Mouse (Mus musculus) activated CD4-positive, CD25-positive, alpha-beta regulatory T cell, adult 4 months (primary cell): ENCODE data around the gene Psmb5. TPM values are rescaled to one million over a fixed set of nuclear protein-coding genes. Genes with fewer than 3 reads are reported as not detected.
A peak's percentile ranks its signal among the peaks of the same experiment; 100 is the strongest.

Source experiments
- ATAC-seq: one replicate; pipeline ENCODE4 v1.8.0; 2017
- polyA plus RNA-seq, 2 experiments: library from polyadenylated mRNA; unstranded; fragments of 100-300 nt; shearing (Covaris generic); gene quantifications; one replicate each; pipeline ENCODE4 v1.2.1; 2017

Psmb5 gene
- polyA plus RNA-seq, 2 experiments from 2014 or later, result 178 to 210 TPM

DNA sequence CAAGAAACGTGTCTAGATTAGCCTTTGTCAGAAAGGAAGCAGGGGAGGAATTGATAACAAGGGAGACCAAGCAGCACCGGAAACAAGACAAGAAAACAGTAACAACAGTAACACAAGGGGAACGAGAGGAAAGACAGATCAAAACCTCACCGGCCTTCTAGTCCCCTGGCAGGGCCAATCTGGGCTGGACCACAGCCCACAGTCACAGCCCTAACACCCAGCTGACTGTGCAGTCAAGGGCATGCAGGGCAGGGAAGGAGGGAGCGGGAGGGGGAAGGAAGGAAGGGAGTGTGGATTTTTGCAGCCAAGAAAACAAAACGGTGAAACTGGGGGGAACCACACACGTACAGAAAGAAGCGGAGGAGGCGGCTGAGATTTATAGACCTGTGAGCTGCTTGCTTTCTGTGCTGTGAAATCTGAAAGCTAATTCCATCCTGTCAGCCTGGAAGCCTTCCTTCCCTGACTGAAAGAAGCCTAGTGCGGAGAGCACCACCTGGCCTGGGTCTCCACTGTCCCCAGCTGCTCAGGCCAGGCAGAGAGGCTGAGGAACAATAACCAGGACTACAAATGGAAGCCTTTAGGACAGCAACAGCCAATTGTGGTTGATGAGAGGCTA lies 25.4 kb downstream of the Psmb5 start:
- ATAC-seq, result no peak

DNA sequence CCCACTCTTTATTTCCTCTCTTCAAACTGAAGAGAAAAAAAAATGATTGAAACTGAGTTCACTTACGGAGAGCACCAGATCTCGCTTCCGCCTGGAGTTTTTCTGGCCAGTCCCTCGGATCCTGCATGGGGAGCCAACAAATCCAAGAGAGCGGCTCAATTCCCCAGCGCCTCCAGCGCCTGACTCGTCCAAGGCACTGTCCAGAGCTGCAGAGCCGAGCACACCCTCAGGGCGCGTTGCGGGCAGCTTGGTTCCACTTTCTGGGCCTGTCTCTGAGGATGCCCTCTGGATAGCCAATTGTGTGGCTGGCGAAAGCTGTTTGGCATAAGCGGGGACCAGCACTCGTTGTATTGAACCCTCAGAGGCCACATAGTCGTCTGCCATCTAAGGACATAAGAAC lies 26.8 kb downstream of the Psmb5 start:
- ATAC-seq, result no peak

DNA sequence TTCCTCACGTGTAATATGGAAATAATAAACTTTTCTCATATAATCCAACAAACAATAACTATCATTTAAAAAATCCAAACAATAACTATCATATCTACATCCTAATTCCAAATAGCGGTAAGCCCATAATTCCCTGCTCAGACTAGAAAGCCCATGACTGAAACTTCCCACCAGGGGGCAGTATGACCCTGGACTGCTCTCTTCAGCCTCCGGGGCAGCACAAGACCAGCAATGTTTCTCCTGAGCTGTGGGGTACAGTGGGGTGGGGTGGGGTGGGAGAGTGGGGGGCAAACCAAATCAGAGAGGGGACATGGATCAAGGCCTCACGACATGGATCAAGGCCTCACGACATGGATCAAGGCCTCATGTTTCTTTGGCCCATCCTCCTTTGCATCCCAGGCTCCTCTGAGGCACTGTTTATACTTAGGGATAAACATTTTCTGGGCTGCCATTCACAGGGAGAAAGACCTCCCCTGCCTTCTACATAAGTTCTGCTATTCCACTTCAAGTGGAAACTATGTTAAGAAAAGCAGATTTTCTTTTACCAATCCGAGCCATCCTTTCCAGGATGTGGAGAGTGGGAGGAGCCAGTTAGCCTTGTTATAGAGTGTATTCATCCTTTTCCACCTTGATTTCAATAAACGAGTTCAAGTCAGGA lies 34.0 kb downstream of the Psmb5 start:
- ATAC-seq, result no peak

DNA sequence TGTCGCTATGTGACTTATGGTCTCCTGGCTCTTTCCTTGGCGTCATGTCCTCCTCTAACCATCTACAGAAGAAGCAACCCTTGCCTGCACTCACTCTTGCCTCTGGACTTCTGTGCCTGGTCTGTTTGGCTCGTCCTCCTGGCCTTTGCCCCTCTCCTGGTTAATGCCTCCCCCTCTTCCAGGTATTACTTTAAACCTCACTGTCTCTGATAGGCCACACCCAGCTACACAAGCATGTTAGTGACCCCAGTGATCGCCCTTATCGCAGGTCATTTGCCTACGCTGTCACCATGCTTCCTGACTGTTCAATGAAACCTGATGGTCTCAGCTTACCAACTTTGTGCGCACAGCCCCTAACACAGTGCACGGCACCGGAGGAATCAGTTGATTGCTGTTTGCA lies 35.3 kb downstream of the Psmb5 start:
- ATAC-seq, result no peak

DNA sequence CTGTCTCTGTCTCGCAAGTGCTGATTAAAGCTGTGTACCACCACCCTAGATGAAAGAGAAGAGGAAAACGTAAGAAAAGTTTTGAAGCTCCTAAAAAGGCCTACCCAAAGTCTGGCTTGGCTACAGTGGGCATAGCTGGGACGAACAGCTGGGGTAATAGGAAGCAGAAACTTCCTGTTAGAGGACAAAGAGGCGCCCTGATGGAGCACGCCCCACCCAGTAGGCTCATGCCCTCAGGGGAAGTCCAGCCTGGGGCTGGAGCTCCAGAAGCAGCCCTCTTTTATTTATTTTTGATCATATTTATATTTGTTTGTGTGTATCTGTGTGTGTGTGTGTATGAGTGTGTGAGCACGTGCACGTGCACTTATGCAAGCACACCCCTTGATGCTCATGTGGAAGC lies 38.2 kb downstream of the Psmb5 start:
- ATAC-seq, result no peak

DNA sequence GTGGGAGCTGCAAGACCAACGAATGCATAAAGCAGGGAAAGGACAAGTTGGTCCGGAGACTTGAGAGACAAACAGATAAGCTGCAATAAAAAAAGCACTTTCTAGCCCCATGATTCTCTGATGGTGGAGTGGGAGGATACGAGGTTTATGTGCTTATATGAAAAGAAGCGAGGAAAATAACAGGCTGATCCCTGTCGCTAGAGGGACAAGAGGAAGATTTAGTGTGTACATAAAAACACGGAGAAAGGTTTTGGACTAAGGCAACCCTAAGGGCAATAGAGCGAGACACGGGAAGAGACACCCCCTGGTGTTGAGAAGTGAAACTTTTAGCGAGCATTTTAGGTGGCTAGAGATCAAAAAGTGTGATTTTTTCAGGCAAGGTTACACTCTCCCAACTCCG lies 39.8 kb downstream of the Psmb5 start:
- peak; percentile 80 for ATAC-seq

DNA sequence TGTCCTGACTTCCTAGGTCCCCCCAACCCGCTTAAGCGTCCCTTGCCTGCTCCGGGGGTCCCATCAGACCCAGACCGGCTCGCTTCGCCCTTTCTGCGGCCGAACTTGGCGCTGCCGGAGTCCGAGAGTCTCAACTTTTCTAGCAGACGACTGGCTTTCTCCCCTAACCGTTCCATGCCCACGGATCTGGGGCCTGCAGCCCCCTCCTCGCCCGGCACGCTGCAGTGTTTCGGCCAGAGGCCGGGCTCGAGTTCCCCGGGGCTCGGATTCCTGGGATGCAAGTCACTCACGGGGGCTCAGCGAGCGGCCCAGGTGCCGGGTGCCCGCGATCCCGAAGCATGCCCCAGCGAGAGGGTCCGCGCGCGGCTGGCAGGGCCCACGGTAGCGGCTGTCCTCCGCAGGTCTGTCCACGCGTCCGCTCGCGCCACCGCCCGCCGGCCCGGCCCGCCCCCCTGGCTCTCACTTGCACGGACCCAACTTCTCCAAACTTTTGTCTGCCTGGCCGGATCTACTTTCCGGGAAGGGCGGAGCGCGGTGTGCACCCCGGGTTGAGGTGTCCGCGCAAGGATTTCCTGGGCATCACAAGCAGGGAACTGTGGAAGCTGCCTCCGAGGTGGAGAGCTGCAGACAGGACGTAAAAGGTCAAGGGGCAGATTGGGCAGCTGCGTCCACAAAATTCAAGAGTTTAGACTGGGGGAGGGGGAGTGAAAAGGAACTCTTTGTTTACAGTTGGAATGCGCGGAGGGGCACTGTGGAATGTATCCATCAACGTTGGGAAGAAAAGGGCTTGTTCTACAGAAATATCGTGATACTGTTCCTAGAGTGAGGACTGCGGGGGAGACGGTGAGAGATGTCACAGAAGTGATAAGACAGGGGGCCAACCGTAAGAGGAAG lies 40.5 kb downstream of the Psmb5 start, which contains the start of gene Ajuba:
Gene Ajuba, minus strand, starts transcription at position 470 of the 894 bp plus-strand sequence.
- no peak for ATAC-seq

DNA sequence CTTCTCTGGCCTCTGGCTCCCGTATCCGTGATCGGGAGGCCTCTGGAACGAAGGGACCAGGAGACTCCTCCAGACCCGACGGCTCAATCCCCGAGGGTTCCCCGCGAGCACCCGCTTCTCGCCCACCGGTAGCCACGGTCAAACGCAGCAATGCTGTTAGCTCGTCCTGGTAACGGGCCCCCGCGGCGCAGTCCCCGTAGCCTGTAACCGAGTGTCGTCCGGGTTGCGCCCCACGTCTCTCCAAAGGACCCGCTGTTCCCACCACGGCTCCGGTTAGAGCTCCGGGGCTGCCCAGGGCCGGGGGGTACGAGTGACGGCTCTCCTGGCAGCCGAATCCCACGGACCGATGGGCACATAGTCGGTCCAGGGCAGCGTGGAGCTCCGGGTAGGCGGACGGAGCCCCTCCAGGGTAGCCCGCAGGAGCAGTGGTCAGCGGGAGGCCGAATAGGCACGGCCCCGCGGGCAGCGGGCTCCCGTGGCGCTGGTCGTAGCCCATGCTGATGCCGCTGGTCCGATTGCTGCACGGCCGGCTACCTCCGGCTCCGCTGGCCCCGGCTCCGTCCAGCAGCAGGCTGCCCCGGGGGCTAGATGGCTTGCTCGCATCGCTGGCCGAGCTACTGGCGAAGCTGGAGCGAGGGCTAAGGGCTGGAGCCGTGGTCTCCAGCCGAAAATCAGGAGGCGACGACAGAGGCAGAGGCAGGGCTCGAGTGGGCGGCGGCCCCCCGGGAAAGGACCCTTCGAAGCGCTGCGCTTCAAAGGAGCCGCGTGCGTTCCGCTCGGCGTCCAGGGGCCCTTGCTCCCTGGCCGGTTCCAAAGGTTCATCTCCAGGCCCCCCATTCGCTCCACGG lies 41.4 kb downstream of the Psmb5 start:
- ATAC-seq, result no peak

DNA sequence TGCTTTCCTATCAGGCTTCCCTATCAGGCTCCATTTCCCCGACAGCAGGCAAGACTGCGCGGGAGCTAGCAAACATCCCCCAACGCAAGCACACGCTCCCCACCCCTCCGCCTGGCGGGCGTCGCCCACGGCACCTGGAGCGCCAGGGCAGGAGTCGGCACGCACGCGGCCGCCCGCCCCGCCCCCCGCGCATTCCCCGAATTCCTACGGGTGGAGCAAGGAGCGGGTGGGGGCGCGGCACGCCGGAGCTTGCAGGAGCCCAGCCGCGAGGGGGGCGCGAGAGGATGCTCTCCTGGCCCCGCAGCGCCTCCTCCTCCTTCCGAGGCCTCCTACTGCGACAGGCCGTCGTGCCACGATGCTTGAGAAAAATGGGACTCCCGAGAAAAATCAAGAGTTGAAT lies 42.2 kb downstream of the Psmb5 start:
- ATAC-seq, result no peak

DNA sequence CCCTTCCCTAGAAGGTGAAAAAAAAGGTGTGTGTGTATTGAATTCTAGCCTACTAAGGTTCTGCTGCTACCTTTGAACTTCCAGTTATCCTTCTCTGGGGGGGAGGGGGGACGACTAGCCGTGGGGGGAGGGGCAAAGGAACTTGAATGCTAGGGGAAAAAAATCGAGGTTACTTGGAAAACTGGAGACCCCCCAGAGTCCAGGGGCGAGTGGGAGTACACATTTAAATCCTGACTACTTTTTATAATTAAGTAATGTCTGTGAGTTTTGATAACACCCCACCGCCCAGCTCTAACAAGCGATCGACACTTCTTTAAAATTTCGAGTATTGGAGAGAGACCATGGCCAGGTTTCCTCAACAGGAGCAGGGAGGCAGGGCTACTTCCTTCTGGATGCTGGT lies 42.8 kb downstream of the Psmb5 start:
- no peak for ATAC-seq

DNA sequence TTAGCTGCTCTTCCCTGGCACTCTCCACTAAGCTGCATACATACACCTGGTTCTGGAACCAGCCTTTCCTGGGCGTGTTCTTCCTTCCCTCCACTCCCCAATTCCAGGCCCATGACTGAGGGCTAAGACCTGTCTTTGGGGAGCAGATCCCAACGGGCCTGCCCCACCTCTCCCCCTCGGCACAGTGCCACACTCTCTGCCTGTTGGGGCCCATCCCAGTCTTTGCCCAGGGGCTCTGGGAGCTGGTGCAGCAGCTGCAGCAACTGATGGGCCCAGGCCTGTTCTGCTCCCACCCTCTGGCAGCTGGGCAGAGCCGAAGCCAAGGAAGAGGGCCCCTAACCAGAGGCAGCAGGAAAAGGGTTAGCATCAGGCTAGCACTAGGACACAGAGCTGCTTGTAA lies 43.6 kb downstream of the Psmb5 start:
- ATAC-seq, result no peak

DNA sequence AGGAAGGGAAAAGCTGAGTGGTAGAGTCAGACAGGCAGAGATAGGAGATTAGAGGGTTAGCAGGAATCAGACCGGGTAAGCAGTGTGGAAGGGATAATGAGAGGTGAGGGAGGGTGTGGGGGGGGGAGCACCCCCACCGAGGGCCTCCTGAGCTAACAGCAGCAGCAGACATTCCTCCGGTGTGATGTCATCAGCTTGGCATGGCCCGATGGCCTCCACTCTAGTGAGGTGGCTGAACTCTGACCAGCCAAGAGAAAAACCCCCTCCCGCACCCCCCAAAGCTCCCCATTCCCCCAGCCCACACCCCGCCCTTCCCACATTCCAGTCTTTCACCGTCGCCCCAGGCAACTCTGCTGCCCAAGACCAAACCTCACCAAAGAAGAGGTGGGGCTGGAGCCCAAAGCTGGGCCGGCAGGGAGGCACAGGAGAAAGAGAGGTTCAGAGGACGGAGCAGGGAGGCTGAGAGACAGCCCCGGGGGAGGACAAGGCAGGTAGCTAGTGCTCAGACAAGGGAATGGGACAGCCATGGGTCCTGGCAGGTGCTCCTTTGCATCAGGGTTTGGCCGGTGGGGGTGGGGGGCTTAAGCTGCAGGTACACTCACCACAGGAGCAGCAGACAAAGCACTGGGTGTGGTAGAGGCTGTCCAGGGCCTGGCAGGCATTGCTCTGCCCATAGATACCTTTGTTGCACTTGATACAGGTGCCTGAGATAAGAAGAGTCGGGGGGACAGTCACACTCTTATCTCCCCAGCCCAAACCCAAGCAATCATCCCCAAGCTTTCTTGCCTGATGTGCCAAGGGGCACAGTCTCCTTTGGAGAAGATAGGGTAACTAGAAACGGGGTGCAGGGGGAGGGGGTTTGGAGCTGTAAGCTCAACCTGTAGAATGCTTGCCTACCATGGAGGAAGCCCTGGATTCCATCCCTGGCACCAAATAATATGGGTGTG lies 44.8 kb downstream of the Psmb5 start:
- no peak for ATAC-seq

DNA sequence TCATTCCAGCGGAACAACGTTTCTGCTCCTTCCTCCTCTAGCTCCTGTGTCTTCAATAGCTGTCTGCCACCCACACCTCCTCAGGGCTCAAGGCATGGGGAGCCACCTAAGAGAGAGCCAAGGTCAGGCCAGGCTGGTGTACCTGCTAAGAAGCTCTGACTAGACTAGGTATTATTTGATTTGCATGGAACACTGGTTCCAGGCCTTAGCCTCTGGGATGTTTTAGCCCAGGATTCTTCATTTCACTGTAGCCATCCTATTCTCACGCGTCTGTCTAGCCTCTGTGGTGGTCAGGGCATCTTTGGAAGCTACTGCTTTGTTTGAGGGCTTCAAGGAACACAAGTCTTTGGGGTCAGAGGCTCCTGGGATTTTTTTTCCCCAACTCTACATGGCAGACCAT lies 45.7 kb downstream of the Psmb5 start:
- ATAC-seq, result no peak

DNA sequence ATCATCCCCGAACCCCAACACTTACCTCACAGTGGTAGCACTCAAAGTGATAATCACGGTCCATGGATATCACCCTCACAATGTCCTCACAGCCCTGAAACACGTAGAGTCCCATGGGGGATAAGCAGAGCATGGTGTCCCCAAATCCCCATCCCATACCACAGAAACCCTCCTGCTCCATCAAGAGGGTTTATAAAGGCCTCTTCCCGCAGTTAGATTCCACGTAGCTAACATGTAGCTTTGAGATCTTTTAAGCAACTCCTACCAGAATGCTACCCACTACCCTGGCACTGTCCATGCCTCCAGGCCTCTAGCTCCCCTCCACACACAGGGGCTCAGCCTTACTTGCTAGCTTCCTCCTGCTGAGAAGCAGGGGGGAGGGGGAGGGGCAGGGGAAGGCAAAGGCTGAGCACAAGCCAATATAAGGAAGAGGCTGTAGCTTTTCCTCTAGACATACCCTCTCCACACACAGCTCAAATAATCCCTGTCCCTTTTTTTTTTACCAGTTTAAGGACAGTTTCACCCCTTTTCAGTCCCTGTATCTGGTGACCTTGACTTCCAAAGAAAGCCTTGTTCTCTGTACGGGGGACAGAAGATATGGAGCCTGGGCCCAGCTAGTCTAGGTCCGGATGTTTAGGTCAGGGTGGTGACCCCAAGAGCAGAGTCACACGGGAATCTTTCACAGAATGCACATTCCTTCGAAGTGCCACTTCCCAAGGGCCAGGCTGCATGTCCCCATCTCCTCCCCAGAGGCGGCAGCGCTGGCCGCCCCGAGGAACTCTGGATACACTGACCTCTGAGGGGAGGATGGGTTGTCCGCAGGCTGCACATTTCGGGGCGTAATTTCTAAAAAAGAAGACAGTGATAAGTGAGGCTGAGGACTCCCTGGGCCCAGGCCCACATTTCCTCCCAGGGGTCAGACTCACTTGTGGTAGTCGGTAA lies 48.1 kb downstream of the Psmb5 start:
- no peak for ATAC-seq

DNA sequence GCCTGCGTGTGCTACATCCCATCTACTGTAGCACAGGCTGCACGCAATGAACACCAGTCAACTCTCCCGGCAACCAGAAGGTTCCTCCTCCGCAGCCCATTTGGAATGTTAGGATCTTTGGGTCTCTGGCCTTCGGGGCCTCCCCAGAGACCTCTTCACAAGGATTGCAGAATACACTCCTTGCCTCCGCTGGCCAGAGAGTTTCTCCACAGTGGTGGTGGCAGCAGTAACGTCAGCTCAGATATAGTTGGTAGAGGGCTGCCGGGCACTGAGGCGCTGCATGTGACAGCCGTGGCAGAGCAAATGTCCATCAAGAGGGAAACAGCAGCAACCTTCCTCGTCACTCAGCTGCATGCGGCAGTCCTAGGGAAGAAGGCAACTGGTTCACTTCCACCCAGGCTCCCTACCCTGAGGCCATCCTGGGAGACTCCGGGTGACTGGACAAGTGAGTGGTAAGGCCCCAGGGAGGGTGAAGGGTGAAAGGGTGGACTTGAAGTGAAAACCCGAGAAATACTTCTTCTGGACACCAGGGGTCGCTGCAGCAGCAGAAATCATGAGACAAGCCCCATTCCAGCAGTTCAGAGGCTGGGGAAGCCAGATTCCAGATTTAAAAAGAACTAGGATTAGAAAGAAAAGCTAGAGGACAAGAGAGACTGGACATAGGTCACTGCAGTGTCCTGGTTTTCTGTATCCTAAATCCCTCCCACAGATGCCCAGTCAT lies 49.0 kb downstream of the Psmb5 start:
- no peak for ATAC-seq
